Mouse (Mus musculus) myocyte (in vitro differentiated cells): Measurements from ENCODE around the gene Uqcr11. TPM values are rescaled to one million over a fixed set of nuclear protein-coding genes. Genes with fewer than 3 reads are reported as not detected.
A peak's percentile ranks its signal among the peaks of the same experiment; 100 is the strongest.

Experiments used
- H3K27me3 ChIP-seq: one replicate; pipeline ENCODE4 v1.6.1; 2011; ENCODE audit not compliant: control insufficient read depth, insufficient read depth, insufficient read length
- H3K36me3 ChIP-seq: one replicate; pipeline ENCODE4 v1.6.1; 2011; ENCODE audit not compliant: control insufficient read depth, insufficient read depth
- H3K4me2 ChIP-seq: one replicate; pipeline ENCODE4 v1.6.1; 2011; ENCODE audit warnings: low read depth, control low read depth
- H3K4me3 ChIP-seq: one replicate; pipeline ENCODE4 v1.5.1; 2011; ENCODE audit warnings: mild to moderate bottlenecking, control low read depth, moderate library complexity
- H3K79me2 ChIP-seq: one replicate; pipeline ENCODE4 v1.6.1; 2011; ENCODE audit not compliant: control insufficient read depth, insufficient read depth
- H3ac ChIP-seq: one replicate; pipeline ENCODE4 v1.6.1; 2011; ENCODE audit not compliant: control insufficient read depth, insufficient read length
- CEBPB ChIP-seq: IDR thresholded peaks from 2 replicates; pipeline ENCODE4 v1.6.1; 2011; ENCODE audit warnings: mild to moderate bottlenecking, moderate library complexity; ENCODE audit not compliant: poor library complexity, insufficient read depth, severe bottlenecking
- E2F4 ChIP-seq: IDR thresholded peaks from one replicate; pipeline ENCODE4 v1.6.1; 2011; ENCODE audit warnings: mild to moderate bottlenecking, control low read depth, moderate library complexity; ENCODE audit not compliant: insufficient read depth
- MAX ChIP-seq: IDR thresholded peaks from one replicate; pipeline ENCODE4 v1.6.1; 2011; ENCODE audit warnings: low read depth, mild to moderate bottlenecking, control low read depth
- MYOD1 ChIP-seq, 3 experiments: IDR thresholded peaks; one replicate each; pipeline ENCODE4 v1.6.1; 2011; ENCODE audit warnings: control low read depth in 2 of 3, low read depth in 2 of 3, mild to moderate bottlenecking in 2 of 3, moderate library complexity in 1 of 3; ENCODE audit not compliant: insufficient read length in 2 of 3, control insufficient read depth in 1 of 3
- MYOG ChIP-seq, 3 experiments: IDR thresholded peaks; one replicate each; pipeline ENCODE4 v1.6.1; 2011; ENCODE audit warnings: control low read depth in 2 of 3, low read depth in 2 of 3, mild to moderate bottlenecking in 2 of 3; ENCODE audit not compliant: insufficient read length in 2 of 3, control insufficient read depth in 1 of 3, insufficient read depth in 1 of 3
- POLR2A ChIP-seq: IDR thresholded peaks from one replicate; pipeline ENCODE4 v1.6.1; 2011; ENCODE audit warnings: low read depth, mild to moderate bottlenecking, control low read depth, moderate library complexity; ENCODE audit not compliant: insufficient read length
- POLR2AphosphoS2 ChIP-seq: IDR thresholded peaks from one replicate; pipeline ENCODE4 v1.6.1; 2011; ENCODE audit warnings: low read depth, control low read depth; ENCODE audit not compliant: insufficient read length
- REST ChIP-seq: IDR thresholded peaks from one replicate; pipeline ENCODE4 v1.6.1; 2011; ENCODE audit warnings: mild to moderate bottlenecking, control low read depth, moderate library complexity; ENCODE audit not compliant: insufficient read depth, insufficient read length
- SRF ChIP-seq: IDR thresholded peaks from one replicate; pipeline ENCODE4 v1.6.1; 2011; ENCODE audit warnings: low read depth; ENCODE audit not compliant: control insufficient read depth, insufficient read length
- TCF12 ChIP-seq: IDR thresholded peaks from one replicate; pipeline ENCODE4 v1.6.1; 2011; ENCODE audit warnings: mild to moderate bottlenecking, control low read depth; ENCODE audit not compliant: poor library complexity, insufficient read depth, severe bottlenecking
- TCF3 ChIP-seq: IDR thresholded peaks from one replicate; pipeline ENCODE4 v1.6.1; 2011; ENCODE audit warnings: low read depth, control low read depth; ENCODE audit not compliant: insufficient read length
- USF1 ChIP-seq: IDR thresholded peaks from one replicate; pipeline ENCODE4 v1.6.1; 2011; ENCODE audit warnings: low read depth, mild to moderate bottlenecking, control low read depth, moderate library complexity
- polyA plus RNA-seq: library from polyadenylated mRNA; unstranded; fragments of >200 nt; fragmentation: generic; extraction: Trizol; gene quantifications from one replicate; pipeline ENCODE4 v1.2.1, GENCODE M21; 2012; ENCODE audit warnings: missing spikeins

The Uqcr11 gene
- polyA plus RNA-seq, 1 experiment: 1,247 TPM

GRCm38 (mm10) chr10:80384115-80384639 lies 22.5 kb downstream of the Uqcr11 start:
- H3K36me3 ChIP-seq: peaks cover 4% of the 10 kb centered on the region
- no peak for TF ChIP-seq SRF
- no peak for TF ChIP-seq CEBPB
- no peak for TF ChIP-seq MYOD1 (IDR thresholded peaks at IDR 0.05; ENCODE audit: control insufficient read depth in 1 of 3, insufficient read length in 2 of 3, low read depth in 2 of 3)
- TF ChIP-seq POLR2A: no peak
- no peak for TF ChIP-seq POLR2AphosphoS2
- TF ChIP-seq TCF12: no peak
- no peak for TF ChIP-seq E2F4
- TF ChIP-seq USF1: no peak
- TF ChIP-seq TCF3: no peak
- TF ChIP-seq MAX: no peak
- no peak for TF ChIP-seq MYOG (IDR thresholded peaks at IDR 0.05; ENCODE audit: control insufficient read depth in 1 of 3, insufficient read depth in 1 of 3, insufficient read length in 2 of 3, low read depth in 2 of 3)
- no peak for TF ChIP-seq REST
- no peaks in the 10 kb centered on the region for H3K27me3 ChIP-seq
- H3K79me2 ChIP-seq: peaks cover 51% of the 10 kb centered on the region
- H3K4me2 ChIP-seq: peak overlapping the region; percentile 94
- no peak overlapping the region for H3ac ChIP-seq
- H3K4me3 ChIP-seq: peak overlapping the region; percentile 100

- no peak overlapping the region for H3K4me2 ChIP-seq
- no peak for TF ChIP-seq MYOG (IDR thresholded peaks at IDR 0.05; ENCODE audit: control insufficient read depth in 1 of 3, insufficient read depth in 1 of 3, insufficient read length in 2 of 3, low read depth in 2 of 3)
- TF ChIP-seq TCF3: no peak
- no peak for TF ChIP-seq SRF
- TF ChIP-seq POLR2A: no peak
- TF ChIP-seq USF1: no peak
- TF ChIP-seq REST: no peak
- TF ChIP-seq E2F4: no peak
- TF ChIP-seq POLR2AphosphoS2: no peak
- TF ChIP-seq MAX: no peak
- no peak for TF ChIP-seq MYOD1 (IDR thresholded peaks at IDR 0.05; ENCODE audit: control insufficient read depth in 1 of 3, insufficient read length in 2 of 3, low read depth in 2 of 3)
- no peak for TF ChIP-seq CEBPB
- TF ChIP-seq TCF12: no peak
- no peaks in the 10 kb centered on the region for H3K27me3 ChIP-seq
- no peak overlapping the region for H3K4me3 ChIP-seq
- H3K79me2 ChIP-seq: peaks cover 51% of the 10 kb centered on the region
- peaks cover 4% of the 10 kb centered on the region for H3K36me3 ChIP-seq
- H3ac ChIP-seq: no peak overlapping the region
Measured at GRCm38 (mm10) chr10:80383431-80383830, 23.2 kb downstream of the Uqcr11 start.

- Histone ChIP-seq H3K4me3 (no peak overlapping the region), H3K79me2 (peaks cover 51% of the 10 kb centered on the region), H3K27me3 (no peaks in the 10 kb centered on the region), H3ac (no peak overlapping the region), H3K36me3 (peaks cover 4% of the 10 kb centered on the region), H3K4me2 (no peak overlapping the region)
- TF ChIP-seq MYOG (IDR thresholded peaks at IDR 0.05; ENCODE audit: control insufficient read depth in 1 of 3, insufficient read depth in 1 of 3, insufficient read length in 2 of 3, low read depth in 2 of 3) (no peak), E2F4 (no peak), TCF3 (no peak), MYOD1 (IDR thresholded peaks at IDR 0.05; ENCODE audit: control insufficient read depth in 1 of 3, insufficient read length in 2 of 3, low read depth in 2 of 3) (no peak)
Measured at GRCm38 (mm10) chr10:80382641-80383365, 23.8 kb downstream of the Uqcr11 start.

- H3K27me3 ChIP-seq: no peaks in the 10 kb centered on the region
- peaks cover 7% of the 10 kb centered on the region for H3K79me2 ChIP-seq
- no peak overlapping the region for H3K4me3 ChIP-seq
- H3K4me2 ChIP-seq: no peak overlapping the region
- H3ac ChIP-seq: no peak overlapping the region
- no peak for TF ChIP-seq MYOD1 (IDR thresholded peaks at IDR 0.05; ENCODE audit: control insufficient read depth in 1 of 3, insufficient read length in 2 of 3, low read depth in 2 of 3)
- no peak for TF ChIP-seq MAX
- TF ChIP-seq TCF12: no peak
- no peak for TF ChIP-seq MYOG (IDR thresholded peaks at IDR 0.05; ENCODE audit: control insufficient read depth in 1 of 3, insufficient read depth in 1 of 3, insufficient read length in 2 of 3, low read depth in 2 of 3)
- no peak for TF ChIP-seq REST
- no peak for TF ChIP-seq POLR2AphosphoS2
- TF ChIP-seq CEBPB: no peak
- peaks cover 4% of the 10 kb centered on the region for H3K36me3 ChIP-seq
Measured at GRCm38 (mm10) chr10:80377716-80378115, 28.9 kb downstream of the Uqcr11 start.

- Histone ChIP-seq H3K36me3 (peaks cover 4% of the 10 kb centered on the region), H3K4me3 (no peak overlapping the region), H3K79me2 (no peaks in the 10 kb centered on the region), H3ac (no peak overlapping the region), H3K4me2 (no peak overlapping the region), H3K27me3 (no peaks in the 10 kb centered on the region)
- TF ChIP-seq REST (no peak), POLR2AphosphoS2 (no peak), E2F4 (no peak), CEBPB (no peak), MYOG (IDR thresholded peaks at IDR 0.05; ENCODE audit: control insufficient read depth in 1 of 3, insufficient read depth in 1 of 3, insufficient read length in 2 of 3, low read depth in 2 of 3) (no peak)
Measured at GRCm38 (mm10) chr10:80376160-80376559, 30.5 kb downstream of the Uqcr11 start.
